Mouse (Mus musculus): ENCODE data around the gene Fam189b. TPM values are rescaled to one million over a fixed set of nuclear protein-coding genes. Genes with fewer than 3 reads are reported as not detected.

Gene Fam189b
- total and polyA plus RNA-seq, 3 experiments = 3.9 to 18.0 (median 5.1) TPM

DNA sequence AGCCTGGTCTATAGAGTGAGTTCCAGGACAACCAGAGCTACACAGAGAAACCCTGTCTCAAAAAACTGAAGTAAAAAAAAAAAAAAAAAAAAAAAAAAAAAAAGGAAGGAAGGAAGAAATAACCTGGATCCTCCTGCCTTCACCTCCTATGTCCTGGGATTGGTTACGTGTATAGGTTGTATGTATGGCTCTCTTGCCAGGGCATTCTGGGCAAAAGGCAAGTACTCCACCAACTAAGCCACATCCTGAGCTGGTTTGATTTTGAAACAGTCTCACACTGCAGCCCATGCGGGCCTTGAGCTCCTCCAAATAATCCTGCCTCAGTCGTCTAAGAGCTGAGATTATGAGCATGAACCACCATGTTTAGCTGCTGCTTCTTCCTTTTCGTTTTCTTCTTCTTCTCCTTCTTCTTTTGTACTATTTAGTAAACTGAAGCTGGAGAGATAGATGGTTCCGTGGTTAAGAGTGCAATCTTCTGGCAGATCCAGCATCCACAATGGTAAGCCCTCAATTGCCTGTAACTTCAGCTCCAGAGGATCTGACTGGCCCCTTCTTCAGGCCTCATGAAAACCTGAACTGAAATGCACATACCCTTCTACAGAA lies 19.2 kb upstream of the Fam189b start:
- no peak overlapping the region for H3K9ac ChIP-seq (ENCODE audit: low read depth, low read length)
- TF ChIP-seq EP300 (IDR thresholded peaks at IDR 0.05; ENCODE audit: insufficient read depth, low read depth, low read length) (no peak), CTCF (IDR thresholded peaks at IDR 0.05) (no peak), POLR2A (IDR thresholded peaks at IDR 0.05; ENCODE audit: insufficient read depth, low read depth, low read length) (no peak)
- no peaks in the 10 kb centered on the region; the same call in 1 of the 2 replicates for H3K79me2 ChIP-seq (replicated peaks; ENCODE audit: control insufficient read depth, insufficient read depth, low read length)
- intact Hi-C loops (cut with DNase I) = loop anchor here (2.0 to 10.0 kb wide), 2 partner anchors 51 to 219 kb away; partner anchors contain the start of gene Thbs3
- peak overlapping the region; percentile 93 for H3K27ac ChIP-seq
- H3K4me3 ChIP-seq = peak overlapping the region; percentile 68
- H3K4me1 ChIP-seq (ENCODE audit: control insufficient read depth, insufficient read depth, low read length) = peaks cover 2% of the 10 kb centered on the region
- H3K36me3 ChIP-seq (ENCODE audit: control insufficient read depth, insufficient read depth, low read length) = no peaks in the 10 kb centered on the region; the same call in 1 of the 2 replicates
- no peak for DNase-seq
- 70% methylated on average over 5 of the region's 5 CpGs for WGBS
- H3K27me3 ChIP-seq (ENCODE audit: control insufficient read depth, insufficient read depth, low read length) = no peaks in the 10 kb centered on the region

DNA sequence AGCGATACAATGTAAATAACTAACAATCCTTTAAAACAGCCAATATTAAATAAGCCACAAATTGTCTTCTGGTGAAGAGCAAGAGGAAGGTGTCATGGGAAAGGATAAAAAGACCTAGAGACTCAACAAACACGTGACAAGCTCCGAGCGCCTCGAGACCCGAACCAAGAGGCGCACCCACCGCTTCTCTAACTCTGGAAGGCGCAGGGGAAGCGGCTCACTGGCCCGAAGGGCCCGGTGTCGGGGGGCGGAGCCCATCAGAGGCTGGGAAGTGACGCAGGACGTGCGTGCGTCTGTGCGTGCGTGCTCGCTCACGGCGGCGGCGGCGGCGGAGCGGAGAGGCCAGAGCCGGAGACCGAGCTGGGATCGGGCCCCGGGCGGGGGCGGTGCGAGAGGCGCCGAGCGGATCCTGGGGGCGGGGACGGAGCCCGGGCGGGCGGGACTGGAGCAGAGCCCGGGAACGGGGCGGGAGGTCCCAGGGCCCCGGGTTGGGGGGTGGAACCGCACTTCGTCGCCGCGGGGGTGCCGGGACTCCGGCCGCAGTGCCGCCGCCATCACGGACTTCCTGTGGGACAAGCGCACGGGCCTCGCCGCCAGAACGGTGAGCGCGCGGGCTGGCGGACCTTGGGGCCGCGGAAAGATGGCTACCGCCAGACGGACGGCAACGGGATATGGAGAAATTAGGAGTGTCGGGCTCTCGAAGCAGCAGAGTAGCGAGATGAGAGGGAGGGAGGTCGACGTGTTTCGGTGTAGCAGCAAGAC lies 18.3 kb upstream of the Fam189b start, which contains the start of gene Clk2:
Gene Clk2 (plus strand): TSS at position 290 of the 762 bp plus-strand sequence.
- Histone ChIP-seq H3K9ac (ENCODE audit: low read depth, low read length) (peak within 1 kb of the TSS; percentile 90), H3K27me3 (ENCODE audit: control insufficient read depth, insufficient read depth, low read length) (no peaks in the 10 kb centered on the region), H3K4me3 (peak within 1 kb of the TSS; percentile 68), H3K27ac (peak within 1 kb of the TSS; percentile 93), H3K36me3 (ENCODE audit: control insufficient read depth, insufficient read depth, low read length) (no peaks in the 10 kb centered on the region; the same call in 1 of the 2 replicates), H3K4me1 (ENCODE audit: control insufficient read depth, insufficient read depth, low read length) (peaks cover 2% of the 10 kb centered on the region), H3K79me2 (replicated peaks; ENCODE audit: control insufficient read depth, insufficient read depth, low read length) (no peaks in the 10 kb centered on the region; the same call in 1 of the 2 replicates)
- DNase-seq = peak; percentile 97
- WGBS = under 1% methylated on average over 73 of the region's 79 CpGs
- TF ChIP-seq EP300 (IDR thresholded peaks at IDR 0.05; ENCODE audit: insufficient read depth, low read depth, low read length) (no peak), CTCF (IDR thresholded peaks at IDR 0.05) (no peak), POLR2A (IDR thresholded peaks at IDR 0.05; ENCODE audit: insufficient read depth, low read depth, low read length) (peak; percentile 93)
- intact Hi-C loops (cut with DNase I) = loop anchor here (2.0 to 10.0 kb wide), 2 partner anchors 50 to 220 kb away; partner anchors contain the start of gene Thbs3

DNA sequence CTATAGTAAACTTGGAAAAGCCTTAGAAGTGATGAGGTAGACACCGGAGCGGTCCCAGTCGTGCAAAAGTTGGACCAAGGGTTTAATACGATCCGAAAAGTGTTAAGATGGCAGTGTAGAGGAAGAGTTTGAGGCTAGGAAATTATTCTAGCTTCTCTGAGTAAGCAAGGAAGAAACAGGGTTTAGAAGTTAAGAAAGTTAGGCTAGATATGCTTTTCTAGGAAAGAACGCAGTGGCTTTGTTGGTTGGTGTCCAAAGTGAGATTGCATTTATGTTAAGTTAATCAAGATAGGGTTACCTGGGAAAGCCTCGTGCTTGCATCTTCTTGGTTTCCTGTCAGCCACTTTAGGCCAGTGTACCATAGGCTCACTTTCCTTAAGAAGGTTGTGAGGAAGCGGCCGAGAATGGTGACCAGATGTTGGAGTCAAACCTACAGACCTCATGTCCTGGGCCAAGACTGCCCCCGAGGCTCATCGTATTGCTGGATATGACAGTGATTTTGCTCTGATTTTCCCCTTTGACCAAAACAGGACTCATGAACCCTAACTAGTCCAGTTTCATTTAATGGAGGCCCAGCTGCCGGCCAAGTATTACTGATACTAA lies 17.6 kb upstream of the Fam189b start:
- 13% methylated on average over 12 of the region's 12 CpGs for WGBS
- Histone ChIP-seq H3K9ac (ENCODE audit: low read depth, low read length) (peak overlapping the region; percentile 90), H3K27ac (peak overlapping the region; percentile 93), H3K36me3 (ENCODE audit: control insufficient read depth, insufficient read depth, low read length) (no peaks in the 10 kb centered on the region; the same call in 1 of the 2 replicates), H3K27me3 (ENCODE audit: control insufficient read depth, insufficient read depth, low read length) (no peaks in the 10 kb centered on the region), H3K79me2 (replicated peaks; ENCODE audit: control insufficient read depth, insufficient read depth, low read length) (no peaks in the 10 kb centered on the region; the same call in 1 of the 2 replicates), H3K4me1 (ENCODE audit: control insufficient read depth, insufficient read depth, low read length) (peaks cover 2% of the 10 kb centered on the region), H3K4me3 (peak overlapping the region; percentile 68)
- intact Hi-C loops (cut with DNase I) = loop anchor here (2.0 to 10.0 kb wide), 2 partner anchors 49 to 221 kb away; partner anchors contain the start of gene Thbs3
- DNase-seq = no peak
- no peak for TF ChIP-seq POLR2A (IDR thresholded peaks at IDR 0.05; ENCODE audit: insufficient read depth, low read depth, low read length)
- TF ChIP-seq CTCF (IDR thresholded peaks at IDR 0.05) = no peak
- TF ChIP-seq EP300 (IDR thresholded peaks at IDR 0.05; ENCODE audit: insufficient read depth, low read depth, low read length) = no peak

DNA sequence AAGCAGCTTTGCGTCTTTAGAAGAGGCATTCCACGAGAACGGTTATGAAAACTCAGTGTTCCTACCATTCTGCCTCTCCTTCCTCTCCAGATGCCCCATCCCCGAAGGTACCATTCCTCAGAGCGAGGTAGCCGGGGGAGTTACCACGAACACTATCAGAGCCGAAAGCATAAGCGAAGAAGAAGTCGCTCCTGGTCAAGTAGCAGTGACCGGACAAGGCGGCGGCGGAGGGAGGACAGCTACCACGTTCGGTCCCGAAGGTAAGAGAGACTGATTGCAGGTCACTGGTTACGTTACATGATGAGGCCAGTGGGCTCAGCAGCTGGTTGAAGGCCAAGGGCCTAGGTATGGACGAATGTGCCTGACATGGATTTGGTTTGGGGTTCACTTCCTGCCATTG lies 16.0 kb upstream of the Fam189b start:
- TF ChIP-seq EP300 (IDR thresholded peaks at IDR 0.05; ENCODE audit: insufficient read depth, low read depth, low read length) = no peak
- TF ChIP-seq CTCF (IDR thresholded peaks at IDR 0.05) = no peak
- no peak for TF ChIP-seq POLR2A (IDR thresholded peaks at IDR 0.05; ENCODE audit: insufficient read depth, low read depth, low read length)
- H3K9ac ChIP-seq (ENCODE audit: low read depth, low read length) = no peak overlapping the region
- peaks cover 2% of the 10 kb centered on the region for H3K4me1 ChIP-seq (ENCODE audit: control insufficient read depth, insufficient read depth, low read length)
- H3K27me3 ChIP-seq (ENCODE audit: control insufficient read depth, insufficient read depth, low read length) = no peaks in the 10 kb centered on the region
- no peak overlapping the region for H3K4me3 ChIP-seq
- H3K79me2 ChIP-seq (replicated peaks; ENCODE audit: control insufficient read depth, insufficient read depth, low read length) = no peaks in the 10 kb centered on the region; the same call in 1 of the 2 replicates
- no peak for DNase-seq
- intact Hi-C loops (cut with DNase I) = loop anchor here (10.0 kb wide), 1 partner anchor 222 kb away; no protein-coding TSS in a partner anchor
- H3K36me3 ChIP-seq (ENCODE audit: control insufficient read depth, insufficient read depth, low read length) = no peaks in the 10 kb centered on the region; the same call in 1 of the 2 replicates
- WGBS = 89% methylated on average over 19 of the region's 19 CpGs
- no peak overlapping the region for H3K27ac ChIP-seq

DNA sequence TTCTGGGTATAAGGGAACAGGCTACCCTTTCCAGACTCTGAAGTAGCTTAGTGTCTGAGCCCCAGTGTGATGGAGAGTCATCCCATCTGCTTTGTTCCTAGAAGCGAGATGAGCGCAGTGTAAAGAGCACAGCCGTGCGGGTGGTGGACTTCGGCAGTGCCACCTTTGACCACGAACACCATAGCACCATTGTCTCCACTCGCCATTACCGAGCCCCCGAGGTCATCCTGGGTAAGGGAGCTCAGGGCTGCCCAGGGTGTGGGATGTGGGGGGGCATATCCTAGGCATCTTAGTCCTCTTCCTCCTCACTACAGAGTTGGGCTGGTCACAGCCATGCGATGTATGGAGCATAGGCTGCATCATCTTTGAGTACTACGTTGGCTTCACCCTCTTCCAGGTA lies 8.1 kb upstream of the Fam189b start:
- Histone ChIP-seq H3K27ac (no peak overlapping the region), H3K9ac (ENCODE audit: low read depth, low read length) (no peak overlapping the region), H3K27me3 (ENCODE audit: control insufficient read depth, insufficient read depth, low read length) (no peaks in the 10 kb centered on the region), H3K4me3 (no peak overlapping the region), H3K4me1 (ENCODE audit: control insufficient read depth, insufficient read depth, low read length) (peaks cover 2% of the 10 kb centered on the region), H3K36me3 (ENCODE audit: control insufficient read depth, insufficient read depth, low read length) (no peaks in the 10 kb centered on the region; the same call in 1 of the 2 replicates), H3K79me2 (replicated peaks; ENCODE audit: control insufficient read depth, insufficient read depth, low read length) (no peaks in the 10 kb centered on the region)
- TF ChIP-seq EP300 (IDR thresholded peaks at IDR 0.05; ENCODE audit: insufficient read depth, low read depth, low read length) (no peak), CTCF (IDR thresholded peaks at IDR 0.05) (no peak), POLR2A (IDR thresholded peaks at IDR 0.05; ENCODE audit: insufficient read depth, low read depth, low read length) (no peak)
- WGBS = 94% methylated on average over 11 of the region's 11 CpGs
- DNase-seq = no peak
- intact Hi-C loops (cut with DNase I) = loop anchor here (10.0 kb wide), 1 partner anchor 620 kb away; the partner anchor contains the start of genes Lamtor2 and Ubqln4
